Mouse (Mus musculus) left cerebral cortex, adult 9 months (tissue): Measurements from ENCODE around the gene Fam189b.
A peak's percentile ranks its signal among the peaks of the same experiment; 100 is the strongest.
"Not testable (repeated sequence)": the region's sequence is repeated elsewhere in the genome, so short reads cannot be mapped to it uniquely, and the experiment has no call there.

Experiments used
- DNase-seq, 2 experiments: peaks; one replicate each; pipeline ENCODE4 v3.0.0; 2022; ENCODE audit warnings: low spot score in 2 of 2

Fam189b gene

GRCm38 (mm10) chr3:89202253-89203141, 19.6 kb downstream of the Fam189b start, which contains the start of gene Gba:
Gene Gba (plus strand): TSS chr3:89202928.
- DNase-seq, result peak; percentile 67 to 91

GRCm38 (mm10) chr3:89203142-89203514, 20.2 kb downstream of the Fam189b start:
- no peak for DNase-seq

- no peak for DNase-seq
Observed at GRCm38 (mm10) chr3:89206079-89206478, 23.1 kb downstream of the Fam189b start.

- DNase-seq, result no peak
Observed at GRCm38 (mm10) chr3:89206695-89207094, 23.8 kb downstream of the Fam189b start.

- no peak for DNase-seq
Observed at GRCm38 (mm10) chr3:89208075-89208657, 25.2 kb downstream of the Fam189b start.

GRCm38 (mm10) chr3:89208736-89209135, 25.8 kb downstream of the Fam189b start:
- DNase-seq, result no peak

DNA sequence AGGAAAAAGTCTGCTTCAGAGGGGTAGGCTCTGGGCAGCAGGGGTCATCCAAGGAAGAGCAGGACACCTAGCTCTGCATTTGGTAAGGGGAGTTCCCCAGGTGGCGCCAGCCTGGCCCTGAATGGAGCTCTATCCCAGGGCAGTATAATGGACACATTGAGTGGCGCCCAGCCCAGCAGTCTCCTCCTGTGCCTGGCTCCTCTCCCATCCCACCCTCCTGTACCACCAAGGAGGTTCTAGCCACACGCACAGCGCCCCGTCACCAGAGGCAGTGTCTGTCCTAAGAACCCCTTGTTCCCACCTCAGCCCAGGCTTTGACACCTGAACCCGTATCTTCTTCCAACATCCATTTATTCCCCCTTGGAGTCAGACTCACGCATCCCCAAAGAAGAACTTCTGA, 26.8 kb downstream of the Fam189b start:
- DNase-seq, result no peak

DNA sequence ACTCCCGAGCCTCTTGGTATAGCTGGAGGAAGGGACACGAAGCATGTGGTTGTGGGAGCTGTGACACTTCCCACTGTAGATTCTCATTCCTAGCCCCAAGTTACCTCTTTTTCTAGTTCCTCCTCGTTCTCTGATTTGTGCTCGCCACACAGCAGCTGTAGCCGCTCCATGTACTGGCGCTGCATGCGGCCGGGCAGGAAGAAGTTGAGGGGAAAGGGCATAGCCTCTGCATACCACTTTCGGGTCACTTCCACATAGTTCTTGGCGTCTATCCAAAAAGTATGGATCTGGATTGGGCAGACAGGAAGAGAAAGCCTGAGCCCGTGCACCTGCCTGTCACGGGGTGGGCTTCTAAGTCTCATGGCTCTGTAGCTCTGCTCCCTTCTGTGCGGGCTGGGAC, 27.2 kb downstream of the Fam189b start:
- no peak for DNase-seq

- no peak for DNase-seq
Observed at GRCm38 (mm10) chr3:89210731-89211130, 27.8 kb downstream of the Fam189b start.

DNA sequence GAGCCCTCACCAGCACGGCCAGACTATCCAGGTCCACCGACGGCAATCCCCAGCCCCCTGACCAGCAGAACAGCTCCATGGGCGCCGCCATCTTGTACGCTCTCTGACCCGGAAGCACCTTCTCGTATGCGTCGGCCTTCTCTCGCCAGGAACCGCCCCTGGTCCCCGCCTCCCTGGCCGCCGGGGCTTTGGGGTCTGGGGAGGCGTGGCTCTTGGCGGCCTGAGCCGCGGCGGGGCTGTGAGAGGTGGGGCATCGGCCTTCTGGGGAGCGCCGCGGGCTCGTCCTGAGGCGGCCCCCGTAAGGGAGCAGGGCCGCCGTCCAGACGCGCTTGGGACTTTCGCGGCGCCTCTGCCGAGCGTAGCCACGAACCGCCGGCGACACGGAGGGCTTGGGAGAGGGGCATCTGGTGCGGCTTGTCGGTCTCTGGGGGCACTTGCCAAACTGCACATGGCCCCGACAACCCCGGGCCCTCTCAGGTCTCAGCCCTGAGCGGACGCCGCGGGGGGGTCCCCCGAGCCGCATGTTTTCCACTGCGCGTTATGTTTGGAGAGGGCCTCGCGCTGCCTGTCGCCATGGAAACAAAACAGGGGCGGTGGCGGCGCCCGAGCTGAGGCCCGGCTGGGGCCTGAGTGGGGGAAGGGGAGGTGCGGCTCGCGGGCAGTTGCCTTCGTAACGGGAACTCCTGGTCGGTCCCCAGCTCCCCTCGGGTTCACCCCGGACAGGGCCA, 31.0 kb downstream of the Fam189b start:
- peak; percentile 75 to 90 for DNase-seq

GRCm38 (mm10) chr3:89214681-89215411, 31.9 kb downstream of the Fam189b start, which contains the start of gene Thbs3:
Gene Thbs3 (plus strand): TSS chr3:89215180.
- DNase-seq, result no peak

GRCm38 (mm10) chr3:89215853-89216252, 32.9 kb downstream of the Fam189b start:
- peak in 1 of 2 experiments; percentile 90 for DNase-seq

GRCm38 (mm10) chr3:89216407-89216806, 33.5 kb downstream of the Fam189b start:
- not testable (repeated sequence) for DNase-seq

- DNase-seq, result no peak
Observed at GRCm38 (mm10) chr3:89218271-89218670, 35.3 kb downstream of the Fam189b start.

GRCm38 (mm10) chr3:89219546-89219945, 36.6 kb downstream of the Fam189b start:
- DNase-seq, result no peak

DNA sequence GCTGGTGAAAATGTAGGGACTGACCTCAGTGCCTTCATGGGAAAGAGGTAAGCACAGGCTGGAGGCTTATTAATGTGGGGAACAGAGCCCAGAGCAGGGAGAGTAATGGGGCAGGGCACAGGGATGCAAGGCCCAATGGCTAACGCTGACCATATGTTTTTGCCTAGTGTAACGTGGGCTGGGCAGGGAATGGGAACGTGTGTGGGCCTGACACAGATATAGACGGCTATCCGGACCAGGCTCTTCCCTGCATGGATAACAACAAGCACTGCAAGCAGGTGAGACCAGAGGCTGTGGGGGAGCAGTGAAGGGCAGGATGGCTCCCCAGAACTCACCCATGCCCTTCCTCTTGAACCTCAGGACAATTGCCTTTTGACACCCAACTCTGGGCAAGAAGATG, 38.2 kb downstream of the Fam189b start:
- no peak for DNase-seq

DNA sequence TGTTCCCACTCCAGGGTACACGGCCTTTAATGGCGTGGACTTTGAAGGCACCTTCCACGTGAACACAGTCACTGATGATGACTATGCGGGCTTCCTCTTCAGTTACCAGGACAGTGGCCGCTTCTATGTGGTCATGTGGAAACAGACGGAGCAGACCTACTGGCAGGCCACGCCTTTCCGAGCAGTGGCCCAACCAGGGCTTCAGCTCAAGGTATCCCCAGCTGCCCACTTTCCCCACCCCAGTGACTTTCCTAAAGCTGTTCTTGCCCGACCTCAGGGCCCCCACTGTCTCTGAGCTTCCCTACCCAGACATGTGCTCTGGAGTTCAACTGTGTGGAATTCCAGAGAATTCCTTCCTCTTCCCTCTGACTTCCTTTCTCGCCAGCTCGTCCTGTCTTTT, 41.9 kb downstream of the Fam189b start:
- no peak for DNase-seq

- DNase-seq, result no peak
Observed at GRCm38 (mm10) chr3:89225321-89225815, 42.4 kb downstream of the Fam189b start.

- peak in 1 of 2 experiments; percentile 50 for DNase-seq
Observed at GRCm38 (mm10) chr3:89225918-89226317, 43.0 kb downstream of the Fam189b start.

GRCm38 (mm10) chr3:89226361-89226760, 43.4 kb downstream of the Fam189b start:
- DNase-seq, result no peak

DNA sequence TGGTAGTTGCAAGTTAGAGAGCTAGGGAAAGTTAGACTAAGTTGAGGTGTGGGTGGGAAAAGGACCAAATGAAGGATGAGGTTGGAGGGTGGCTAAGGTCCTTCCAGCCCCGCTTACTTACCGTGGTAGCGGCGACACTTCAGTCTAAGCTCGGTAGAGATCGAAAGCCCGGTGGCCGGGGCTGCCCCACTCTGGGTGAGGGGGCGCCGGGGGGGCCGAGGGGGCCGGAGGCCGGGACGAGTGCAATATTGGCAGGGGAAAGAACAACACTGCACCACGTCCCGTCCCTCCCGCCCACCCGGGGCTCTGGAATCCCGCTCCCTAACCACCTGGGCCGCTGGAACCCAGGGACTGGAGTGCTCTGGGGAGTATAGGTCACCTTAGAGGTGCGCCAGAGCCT, 44.0 kb downstream of the Fam189b start, which contains the start of gene Mtx1:
TSS of gene Mtx1 (minus strand) at position 189 of the 400 bp plus-strand sequence.
- no peak for DNase-seq
